In the genomic region with DNA sequence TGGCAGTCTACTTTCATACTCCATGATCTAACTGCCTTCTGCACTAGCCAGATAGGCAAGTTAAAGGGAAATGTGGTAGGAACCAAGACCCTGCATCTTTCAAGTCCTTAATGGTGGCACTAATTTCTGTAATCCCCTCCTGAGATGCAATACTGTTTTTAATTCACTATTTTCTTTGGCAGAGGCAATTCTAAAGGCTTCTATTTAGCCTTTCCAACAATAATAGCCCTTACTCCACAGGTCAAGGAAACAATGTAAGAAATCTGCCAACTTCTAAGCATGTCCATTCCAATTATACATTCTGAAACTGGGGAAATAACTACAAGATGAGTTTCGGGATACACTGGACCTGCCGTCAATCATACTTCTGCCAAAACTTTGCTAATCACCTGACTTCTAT, we compare ENCODE assay signal across 24 mouse cellular contexts.
A peak's percentile ranks its signal among the peaks of the same experiment; 100 is the strongest.
DNase-seq lines count a peak whose midpoint lies in the region; ATAC-seq and TF ChIP-seq lines count a peak whose summit lies in the region.
"Had no signal": no experiment of that assay in that cellular context is flagged by ENCODE, and none has a peak within 500 bp of the region (broad histone marks: within the 10 kb centered on the region; RNA-seq: fewer than 3 reads in every experiment).

No protein-coding gene starts in this region.

- intact Hi-C loops in heart, adult 2 months (cut with DNase I), result no loop called here

- no peaks in the 10 kb centered on the region for H3K27me3 ChIP-seq in heart, adult 2 months (ENCODE audit: control insufficient read depth, insufficient read depth, low read length)
- H3K27me3 ChIP-seq in kidney, postnatal 0 days (ENCODE audit: insufficient read depth, low read length), result no peaks in the 10 kb centered on the region
- no peaks in the 10 kb centered on the region for H3K27me3 ChIP-seq in hindbrain, embryonic 10.5 days (ENCODE audit: insufficient read depth, poor library complexity, severe bottlenecking)
- H3K27me3 ChIP-seq: forebrain, embryonic 15.5 days; heart, embryonic 12.5 days; heart, embryonic 15.5 days had no signal

- ATAC-seq in kidney, postnatal 0 days (replicated peaks; ENCODE audit: low FRiP score, low read depth), result no peak
- ATAC-seq: activated CD4-positive, CD25-positive, alpha-beta regulatory T cell, adult 4 months; forebrain, embryonic 15.5 days; hindbrain, postnatal 0 days; inflammation-experienced regulatory T-cells, adult 6 months; intestine, embryonic 16.5 days had no signal

- H3K9ac ChIP-seq in heart, adult 2 months (ENCODE audit: low read depth, low read length), result no peak overlapping the region
- no peak overlapping the region for H3K9ac ChIP-seq in kidney, postnatal 0 days (ENCODE audit: low read depth, low read length)
- H3K9ac ChIP-seq: forebrain, embryonic 15.5 days; heart, embryonic 12.5 days; heart, embryonic 15.5 days; hindbrain, embryonic 14.5 days had no signal

- no peak overlapping the region for H3K4me3 ChIP-seq in heart, adult 2 months
- H3K4me3 ChIP-seq in kidney, postnatal 0 days (replicated peaks; ENCODE audit: low read depth, low read length), result no peak overlapping the region
- H3K4me3 ChIP-seq in hindbrain, embryonic 10.5 days, result no peak overlapping the region
- H3K4me3 ChIP-seq: forebrain, embryonic 15.5 days; heart, embryonic 12.5 days; heart, embryonic 15.5 days had no signal

- no peaks in the 10 kb centered on the region for H3K9me3 ChIP-seq in kidney, postnatal 0 days (replicated peaks; ENCODE audit: low read length)
- H3K9me3 ChIP-seq in hindbrain, embryonic 10.5 days, result no peaks in the 10 kb centered on the region
- H3K9me3 ChIP-seq: forebrain, embryonic 15.5 days; G1E; heart, embryonic 12.5 days; heart, embryonic 15.5 days had no signal

- no peak for TF ChIP-seq CTCF in heart, adult 2 months (IDR thresholded peaks at IDR 0.05)
- TF ChIP-seq CTCF in kidney, postnatal 0 days (IDR thresholded peaks at IDR 0.05; ENCODE audit: low read depth), result no peak

- H3K27ac ChIP-seq in heart, adult 2 months, result no peak overlapping the region
- no peak overlapping the region for H3K27ac ChIP-seq in kidney, postnatal 0 days
- H3K27ac ChIP-seq in hindbrain, embryonic 10.5 days, result no peak overlapping the region
- H3K27ac ChIP-seq: forebrain, embryonic 15.5 days; heart, embryonic 15.5 days; hindbrain, embryonic 14.5 days; hindbrain, postnatal 0 days had no signal

- TF ChIP-seq POLR2A in heart, adult 2 months (IDR thresholded peaks at IDR 0.05; ENCODE audit: insufficient read depth, low read depth, low read length), result no peak

- TF ChIP-seq EP300 in heart, adult 2 months (IDR thresholded peaks at IDR 0.05; ENCODE audit: insufficient read depth, low read depth, low read length), result no peak

- 54% methylated on average over 2 of the region's 2 CpGs for WGBS in heart, adult 2 months
- WGBS in kidney, postnatal 0 days, result 81% methylated on average over 2 of the region's 2 CpGs
- WGBS in hindbrain, embryonic 10.5 days, result 87% methylated on average over 2 of the region's 2 CpGs

- no peaks in the 10 kb centered on the region for H3K79me2 ChIP-seq in heart, adult 2 months (replicated peaks; ENCODE audit: control insufficient read depth, insufficient read depth, low read length)

- H3K36me3 ChIP-seq in heart, adult 2 months (ENCODE audit: control insufficient read depth, insufficient read depth, low read length), result no peaks in the 10 kb centered on the region
- no peaks in the 10 kb centered on the region for H3K36me3 ChIP-seq in kidney, postnatal 0 days (ENCODE audit: insufficient read depth, low read length)
- no peaks in the 10 kb centered on the region for H3K36me3 ChIP-seq in hindbrain, embryonic 10.5 days
- H3K36me3 ChIP-seq: forebrain, embryonic 15.5 days; G1E; heart, embryonic 12.5 days; heart, embryonic 15.5 days had no signal

- DNase-seq in heart, adult 11 months, result peak; percentile 51
- DNase-seq in heart, adult 2 months, result no peak
- peak; percentile 72 for DNase-seq in kidney, postnatal 0 days (ENCODE audit: low spot score)
- no peak for DNase-seq in kidney, adult 11 months
- DNase-seq in fibroblast of lung, adult 2 months (ENCODE audit: low read depth), result peak; percentile 19
- DNase-seq in hindbrain, embryonic 10.5 days (ENCODE audit: low spot score), result no peak
- DNase-seq: adrenal gland, postnatal 10 days; adrenal gland, postnatal 36 days; B cell, adult 2 months; cerebellum, adult 18-20 months; cerebellum, adult 9-10 months; cerebellum, postnatal 14 days; gastrocnemius, postnatal 25 days; heart, postnatal 10 days; heart, postnatal 36 days had no signal

- no peak overlapping the region for H3K4me2 ChIP-seq in kidney, postnatal 0 days (ENCODE audit: low read length)
- H3K4me2 ChIP-seq: forebrain, embryonic 15.5 days; heart, embryonic 12.5 days; heart, embryonic 15.5 days; hindbrain, embryonic 14.5 days had no signal

- H3K4me1 ChIP-seq in heart, adult 2 months (ENCODE audit: control insufficient read depth, insufficient read depth, low read length), result no peaks in the 10 kb centered on the region
- H3K4me1 ChIP-seq in kidney, postnatal 0 days (replicated peaks; ENCODE audit: insufficient read depth, low read length), result no peaks in the 10 kb centered on the region
- H3K4me1 ChIP-seq in hindbrain, embryonic 10.5 days (replicated peaks), result no peaks in the 10 kb centered on the region
- H3K4me1 ChIP-seq: forebrain, embryonic 15.5 days; heart, embryonic 12.5 days; heart, embryonic 15.5 days had no signal

Comparison
In these comparisons a context has a peak if more than half of its experiments do, and no peak if none do; other contexts are left out.
1. DNase-seq: peak in heart, adult 11 months (single experiment), kidney, postnatal 0 days (single experiment) and fibroblast of lung, adult 2 months (single experiment); none in heart, adult 2 months (0 of 2), kidney, adult 11 months (single experiment) and hindbrain, embryonic 10.5 days (single experiment).